Mouse (Mus musculus) lung, adult 2 months (tissue): ENCODE results near the gene Sdhb.

ENCODE experiments used
- CTCF ChIP-seq: fragments of 200-500 bp; IDR thresholded peaks from 2 replicates; pipeline ENCODE4 v1.5.1; 2011; ENCODE audit warnings: mild to moderate bottlenecking, low read length, control low read depth; ENCODE audit not compliant: insufficient read depth
- POLR2A ChIP-seq: fragments of 200-500 bp; IDR thresholded peaks from 2 replicates; pipeline ENCODE4 v1.6.1; 2011; ENCODE audit warnings: low read depth, mild to moderate bottlenecking, control low read depth, low read length, borderline replicate concordance; ENCODE audit errors: extremely low read depth

DNA sequence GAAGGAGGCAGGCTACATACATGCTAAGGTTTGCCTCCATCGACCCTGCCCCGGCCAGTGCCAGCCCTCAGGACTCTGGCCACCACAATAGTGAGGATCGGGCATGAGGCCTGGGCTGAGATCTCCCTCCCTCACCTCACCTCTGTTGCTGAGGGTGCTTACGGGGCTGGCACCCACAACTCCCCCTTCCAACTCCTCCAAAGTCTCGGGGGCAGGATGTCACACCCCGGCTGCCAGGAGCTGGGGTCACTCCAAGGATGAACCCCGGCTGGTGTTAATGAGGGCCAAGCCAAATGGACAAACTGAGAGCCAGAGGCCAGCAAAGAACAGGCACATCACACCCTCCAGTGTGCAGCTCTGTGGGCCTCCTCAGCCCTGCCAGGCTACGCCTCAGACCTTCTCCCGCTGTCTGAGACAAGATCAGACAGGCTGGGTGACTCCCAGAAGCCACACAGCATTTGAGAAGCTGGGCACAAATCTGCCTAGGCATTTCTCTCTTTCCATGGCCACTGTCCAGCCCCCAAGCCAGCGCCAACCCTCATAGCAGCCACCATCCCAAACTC is 48.7 kb upstream of the Sdhb start:
- TF ChIP-seq POLR2A, result no peak
- TF ChIP-seq CTCF, result no peak
